Mouse (Mus musculus) heart, embryonic 14.5 days (tissue): ENCODE data around the gene Myom1. TPM values are rescaled to one million over a fixed set of nuclear protein-coding genes. Genes with fewer than 3 reads are reported as not detected.

ENCODE experiments used
- ATAC-seq: fragments of 200-750 bp; cut with Nextera tagmentation; 2 replicates; pipeline ENCODE4 v1.8.0; 2017; ENCODE audit warnings: low read depth, moderate TSS enrichment; ENCODE audit not compliant: insufficient number of reproducible peaks, insufficient read depth, low FRiP score
- H3K27ac ChIP-seq, 2 experiments: fragments of 200-500 bp in 1 of 2; fragments of 300-500 bp in 1 of 2; sonication (generic) in 1 of 2; replicated peaks in 1 of 2; 2 replicates each; pipeline ENCODE4 v1.5.1; 2012 to 2014; ENCODE audit warnings: low read depth in 2 of 2, low read length in 2 of 2, control low read depth in 1 of 2, mild to moderate bottlenecking in 1 of 2, mixed read lengths in 1 of 2; ENCODE audit not compliant: control insufficient read depth in 1 of 2, insufficient read depth in 1 of 2
- H3K27me3 ChIP-seq: fragments of 300-500 bp; sonication (generic); 2 replicates; pipeline ENCODE4 v1.6.1; 2014; ENCODE audit warnings: mild to moderate bottlenecking, low read length, control low read depth; ENCODE audit not compliant: control insufficient read depth, insufficient read depth
- H3K36me3 ChIP-seq: fragments of 300-500 bp; sonication (generic); 2 replicates; pipeline ENCODE4 v1.6.1; 2014; ENCODE audit warnings: mild to moderate bottlenecking, control low read depth, low read length, mixed read lengths; ENCODE audit not compliant: control insufficient read depth, insufficient read depth
- H3K4me1 ChIP-seq, 2 experiments: fragments of 200-500 bp in 1 of 2; fragments of 300-500 bp in 1 of 2; sonication (generic) in 1 of 2; 2 replicates each; pipeline ENCODE4 v1.6.1; 2012 to 2014; ENCODE audit warnings: low read length in 2 of 2, control low read depth in 1 of 2, mixed read lengths in 1 of 2; ENCODE audit not compliant: control insufficient read depth in 2 of 2, insufficient read depth in 2 of 2
- H3K4me2 ChIP-seq: fragments of 300-500 bp; sonication (generic); 2 replicates; pipeline ENCODE4 v1.6.1; 2014; ENCODE audit warnings: mild to moderate bottlenecking, low read length
- H3K4me3 ChIP-seq, 2 experiments: fragments of 200-500 bp in 1 of 2; fragments of 300-500 bp in 1 of 2; sonication (generic) in 1 of 2; 2 replicates each; pipeline ENCODE4 v1.5.1; 2012 to 2014; ENCODE audit warnings: low read length in 2 of 2, mild to moderate bottlenecking in 2 of 2, control low read depth in 1 of 2, low read depth in 1 of 2, moderate library complexity in 1 of 2; ENCODE audit not compliant: control insufficient read depth in 1 of 2, insufficient read depth in 1 of 2
- H3K9ac ChIP-seq: fragments of 300-500 bp; sonication (generic); 2 replicates; pipeline ENCODE4 v1.6.1; 2014; ENCODE audit warnings: mild to moderate bottlenecking, low read length
- H3K9me3 ChIP-seq: fragments of 300-500 bp; sonication (generic); 2 replicates; pipeline ENCODE4 v1.6.1; 2016; ENCODE audit warnings: low read length, control low read depth; ENCODE audit not compliant: control insufficient read depth
- WGBS: fragments of 180-500 bp; shearing (Covaris S2); extraction: QIAGEN DNeasy Blood & Tissue Kit; methylation state at CpG from one replicate; pipeline ENCODE4 v1.1.7; 2014; 5-methylcytosine and 5-hydroxymethylcytosine counted together
- polyA plus RNA-seq: library from polyadenylated mRNA; unstranded; fragments of >200 nt; fragmentation: Nextera tagmentation; extraction: Ambion mirVana; gene quantifications from 2 replicates; pipeline ENCODE4 v1.2.1, GENCODE M21; 2014

Myom1 gene
- polyA plus RNA-seq, 1 experiment from 2014 or later = 273 TPM

DNA sequence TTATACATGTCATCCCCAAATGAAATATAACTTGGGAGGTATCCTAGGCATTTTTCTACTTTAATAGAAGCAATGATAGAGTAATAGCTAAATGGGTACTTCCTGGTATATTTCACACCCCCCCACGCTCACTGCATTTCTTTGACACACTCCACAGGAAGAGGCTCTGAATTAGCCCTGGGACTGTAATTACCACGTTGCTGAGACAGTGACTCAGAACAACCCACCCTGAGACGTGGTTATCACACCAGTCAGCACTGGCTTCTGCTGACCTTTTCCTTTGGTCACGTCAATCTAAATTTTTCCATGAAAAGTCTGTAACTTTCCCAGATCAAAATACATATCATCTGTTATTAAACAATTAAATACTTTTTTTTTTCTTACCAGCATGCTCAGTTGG, 72.0 kb downstream of the Myom1 start:
- 49% methylated on average over 4 of the region's 4 CpGs for WGBS
- no peaks in the 10 kb centered on the region for H3K9me3 ChIP-seq
- H3K27ac ChIP-seq = no peak overlapping the region
- H3K4me2 ChIP-seq = no peak overlapping the region
- H3K36me3 ChIP-seq = peaks cover 91% of the 10 kb centered on the region
- H3K27me3 ChIP-seq = no peaks in the 10 kb centered on the region
- no peak for ATAC-seq
- no peak overlapping the region for H3K4me3 ChIP-seq
- H3K4me1 ChIP-seq = no peaks in the 10 kb centered on the region
- no peak overlapping the region for H3K9ac ChIP-seq

- no peak overlapping the region; a peak in 1 of 4 replicates for H3K27ac ChIP-seq
- ATAC-seq = no peak
- no peak overlapping the region for H3K9ac ChIP-seq
- H3K9me3 ChIP-seq = no peaks in the 10 kb centered on the region
- 56% methylated on average over 7 of the region's 7 CpGs for whole genome bisulfite sequencing
- H3K4me3 ChIP-seq = no peak overlapping the region
- H3K27me3 ChIP-seq = no peaks in the 10 kb centered on the region
- peaks cover 92% of the 10 kb centered on the region for H3K36me3 ChIP-seq
- no peak overlapping the region for H3K4me2 ChIP-seq
- H3K4me1 ChIP-seq = no peaks in the 10 kb centered on the region
Measured at GRCm38 (mm10) chr17:71081986-71082385, 79.6 kb downstream of the Myom1 start.

- no peaks in the 10 kb centered on the region for H3K9me3 ChIP-seq
- 73% methylated on average over 4 of the region's 4 CpGs for WGBS
- no peak overlapping the region for H3K27ac ChIP-seq
- H3K9ac ChIP-seq = no peak overlapping the region
- no peak for ATAC-seq
- H3K4me3 ChIP-seq = no peak overlapping the region
- H3K27me3 ChIP-seq = no peaks in the 10 kb centered on the region
- peaks cover 97% of the 10 kb centered on the region for H3K36me3 ChIP-seq
- no peaks in the 10 kb centered on the region for H3K4me1 ChIP-seq
- H3K4me2 ChIP-seq = no peak overlapping the region
Measured at GRCm38 (mm10) chr17:71086969-71087368, 84.5 kb downstream of the Myom1 start.

DNA sequence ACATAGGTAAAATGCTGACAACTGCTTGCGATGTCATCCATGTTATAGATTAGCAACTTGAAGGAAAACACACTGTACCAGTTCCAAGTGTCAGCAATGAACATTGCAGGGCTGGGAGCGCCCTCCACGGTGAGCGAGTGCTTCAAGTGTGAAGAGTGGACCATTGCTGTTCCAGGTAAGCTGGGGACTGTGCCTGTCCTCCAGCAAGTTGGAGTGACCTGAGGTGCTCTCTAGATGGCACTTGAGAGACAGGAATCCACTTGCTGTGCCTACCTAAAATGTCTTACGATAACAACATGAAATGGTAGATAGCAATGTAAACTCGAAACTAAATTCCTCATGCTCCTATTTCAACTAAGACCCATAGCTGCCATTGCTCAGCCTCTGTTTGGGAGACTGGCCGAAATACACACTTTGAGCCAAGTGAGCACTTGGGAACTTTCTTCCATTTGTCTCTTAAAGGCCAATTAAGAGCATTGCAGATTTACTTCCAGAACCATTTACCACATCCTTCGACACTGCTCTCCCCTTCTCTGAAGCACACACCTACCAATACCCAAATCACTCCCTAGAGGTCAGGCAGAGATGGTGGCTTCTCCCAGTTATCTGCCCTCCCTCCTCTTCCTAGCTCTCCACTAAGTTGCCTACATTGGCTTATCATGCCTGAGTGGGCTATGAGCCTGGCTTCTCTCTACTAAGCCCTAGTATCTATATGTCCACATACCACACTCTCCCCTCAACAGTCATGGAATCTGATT, 85.1 kb downstream of the Myom1 start:
- Histone ChIP-seq H3K36me3 (peaks cover 97% of the 10 kb centered on the region), H3K9ac (no peak overlapping the region), H3K4me3 (no peak overlapping the region), H3K4me2 (no peak overlapping the region), H3K9me3 (no peaks in the 10 kb centered on the region), H3K27ac (no peak overlapping the region), H3K27me3 (no peaks in the 10 kb centered on the region), H3K4me1 (no peaks in the 10 kb centered on the region)
- WGBS = 87% methylated on average over 8 of the region's 8 CpGs
- no peak for ATAC-seq

DNA sequence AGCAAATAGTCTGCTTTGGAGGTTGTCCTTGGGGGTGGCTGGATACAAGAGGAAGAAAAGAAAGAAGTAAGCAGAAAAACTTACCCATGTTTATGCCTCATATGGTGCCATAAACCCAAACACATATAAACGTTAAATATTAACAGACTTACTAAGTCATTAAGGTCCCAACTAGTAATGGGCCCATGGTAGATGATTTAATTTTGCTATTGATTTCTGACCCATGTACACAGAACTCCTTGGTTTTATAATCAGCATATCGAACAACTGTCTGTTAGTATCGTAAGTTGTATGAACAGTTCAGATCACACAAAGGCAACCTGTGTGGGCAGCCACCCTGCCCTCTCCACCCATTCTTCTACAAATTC, 85.7 kb downstream of the Myom1 start:
- no peak overlapping the region for H3K4me3 ChIP-seq
- H3K9ac ChIP-seq = no peak overlapping the region
- no peaks in the 10 kb centered on the region for H3K4me1 ChIP-seq
- H3K27me3 ChIP-seq = no peaks in the 10 kb centered on the region
- H3K9me3 ChIP-seq = no peaks in the 10 kb centered on the region
- H3K36me3 ChIP-seq = peaks cover 97% of the 10 kb centered on the region
- H3K4me2 ChIP-seq = no peak overlapping the region
- no peak for ATAC-seq
- WGBS = 97% methylated on average over 3 of the region's 3 CpGs
- H3K27ac ChIP-seq = no peak overlapping the region

DNA sequence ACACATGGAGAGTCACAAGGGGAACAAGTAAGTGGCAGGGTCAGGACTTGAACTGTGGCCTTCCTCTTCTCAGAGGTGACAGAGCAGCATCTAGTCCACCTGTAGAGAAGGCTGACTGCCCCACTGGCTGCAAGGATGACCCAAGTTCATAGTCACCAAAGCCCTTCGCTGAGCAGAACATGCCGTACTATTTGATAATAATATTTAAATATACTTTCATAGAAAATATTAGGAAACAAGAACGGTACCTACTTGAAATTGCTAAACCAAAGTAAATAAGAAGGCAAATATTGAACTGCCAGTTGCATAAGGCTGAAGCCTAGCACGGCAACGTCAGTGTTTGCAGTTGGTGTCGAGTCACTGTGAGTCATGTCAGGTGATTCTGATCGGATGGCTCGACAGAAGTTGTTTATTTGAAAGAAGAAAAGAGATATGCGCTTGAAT, 86.6 kb downstream of the Myom1 start:
- WGBS = 78% methylated on average over 9 of the region's 9 CpGs
- Histone ChIP-seq H3K4me3 (no peak overlapping the region), H3K27me3 (no peaks in the 10 kb centered on the region), H3K4me1 (peaks cover 0 to 8% of the 10 kb centered on the region in 2 experiments; a peak in 2 of 4 replicates), H3K27ac (no peak overlapping the region), H3K9ac (no peak overlapping the region), H3K36me3 (peaks cover 97% of the 10 kb centered on the region), H3K9me3 (no peaks in the 10 kb centered on the region), H3K4me2 (no peak overlapping the region)
- ATAC-seq = no peak

DNA sequence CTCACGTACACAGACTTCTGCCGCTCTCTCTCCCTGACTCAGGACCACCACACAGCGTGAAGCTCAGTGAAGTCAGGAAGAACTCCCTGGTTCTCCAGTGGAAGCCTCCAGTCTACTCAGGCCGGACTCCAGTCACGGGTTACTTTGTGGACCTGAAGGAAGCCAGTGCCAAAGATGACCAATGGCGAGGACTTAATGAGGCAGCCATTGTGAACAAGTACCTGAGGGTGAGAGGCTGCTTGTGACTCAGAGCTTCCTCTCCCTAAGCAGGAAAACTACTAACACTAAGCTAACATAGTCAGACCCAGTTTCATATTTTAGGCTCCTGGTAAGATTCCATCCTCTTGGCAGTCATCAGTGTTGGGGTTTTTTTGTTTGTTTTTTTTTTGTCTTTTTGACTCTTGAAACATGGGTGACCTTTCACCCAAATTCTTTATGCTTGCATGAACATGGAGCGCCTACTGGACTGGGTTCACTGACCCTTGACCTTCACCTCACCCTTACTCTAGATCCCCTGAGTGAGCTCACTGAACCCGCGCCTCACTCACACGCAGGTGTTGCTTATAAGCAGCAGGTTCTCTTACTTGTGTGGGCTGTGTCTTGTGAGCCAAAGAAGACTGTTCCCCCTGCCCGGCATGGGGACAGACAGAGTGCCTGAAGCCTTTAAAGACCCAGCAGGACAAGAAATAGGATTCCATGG, 87.5 kb downstream of the Myom1 start:
- WGBS = 86% methylated on average over 11 of the region's 11 CpGs
- Histone ChIP-seq H3K4me1 (peaks cover 0 to 8% of the 10 kb centered on the region in 2 experiments; a peak in 2 of 4 replicates), H3K4me2 (no peak overlapping the region), H3K27me3 (no peaks in the 10 kb centered on the region), H3K9ac (no peak overlapping the region), H3K4me3 (no peak overlapping the region), H3K36me3 (peaks cover 97% of the 10 kb centered on the region), H3K9me3 (no peaks in the 10 kb centered on the region), H3K27ac (no peak overlapping the region)
- no peak for ATAC-seq
